Mouse (Mus musculus) cerebellum, adult 2 months (tissue): ENCODE results near the gene Rasgef1c. TPM values are rescaled to one million over a fixed set of nuclear protein-coding genes. Genes with fewer than 3 reads are reported as not detected.

Source experiments
- DNase-seq, 2 experiments: peaks; one replicate each; pipeline ENCODE4 v3.0.0; 2021
- H3K27ac ChIP-seq: fragments of 200-500 bp; 2 replicates; pipeline ENCODE4 v1.5.1; 2012; ENCODE audit warnings: low read length, control low read depth, inconsistent platforms; ENCODE audit not compliant: insufficient read depth
- H3K27me3 ChIP-seq: fragments of 200-500 bp; 2 replicates; pipeline ENCODE4 v1.6.1; 2012; ENCODE audit warnings: inconsistent platforms, mild to moderate bottlenecking, low read length, moderate library complexity; ENCODE audit not compliant: control insufficient read depth, insufficient read depth
- H3K4me1 ChIP-seq: fragments of 200-500 bp; 2 replicates; pipeline ENCODE4 v1.6.1; 2011; ENCODE audit warnings: low read length; ENCODE audit not compliant: control insufficient read depth, insufficient read depth
- H3K4me3 ChIP-seq: fragments of 200-500 bp; replicated peaks from 2 replicates; pipeline ENCODE3; 2011; ENCODE audit warnings: mild to moderate bottlenecking, low read depth, low read length, control low read depth; ENCODE audit not compliant: insufficient read depth
- CTCF ChIP-seq: fragments of 200-500 bp; IDR thresholded peaks from 2 replicates; pipeline ENCODE4 v1.5.1; 2011; ENCODE audit warnings: low read depth, mild to moderate bottlenecking, control low read depth, low read length, moderate library complexity, borderline replicate concordance; ENCODE audit not compliant: insufficient read depth
- POLR2A ChIP-seq: fragments of 200-500 bp; IDR thresholded peaks from 2 replicates; pipeline ENCODE4 v1.6.1; 2011; ENCODE audit warnings: low read length, control low read depth, borderline replicate concordance; ENCODE audit not compliant: insufficient read depth
- WGBS: fragments of 180-500 bp; shearing (Covaris S2); methylation state at CpG from one replicate; pipeline ENCODE4 v1.1.7; 2018; 5-methylcytosine and 5-hydroxymethylcytosine counted together
- polyA plus RNA-seq: library from polyadenylated mRNA; depleted of rRNA; stranded (reverse); fragments of >200 nt; gene quantifications from 2 replicates; pipeline ENCODE4 v1.2.3, GENCODE M21; 2012; rRNA removed

Gene Rasgef1c
- polyA plus RNA-seq, 1 experiment: 6.8 TPM

- H3K27me3 ChIP-seq: no peaks in the 10 kb centered on the region
- TF ChIP-seq CTCF (no peak), POLR2A (no peak)
- 74% methylated on average over 3 of the region's 3 CpGs for WGBS
- H3K4me1 ChIP-seq: no peaks in the 10 kb centered on the region
- no peak overlapping the region for H3K27ac ChIP-seq
- no peak for DNase-seq
- no peak overlapping the region for H3K4me3 ChIP-seq
Observed at GRCm38 (mm10) chr11:50022085-50022484, 120.5 kb downstream of the Rasgef1c start.

- no peak for TF ChIP-seq POLR2A
- no peak for TF ChIP-seq CTCF
- WGBS: 30% methylated on average over 6 of the region's 6 CpGs
- peak overlapping the region; percentile 92 for H3K4me3 ChIP-seq
- DNase-seq: no peak
- no peaks in the 10 kb centered on the region for H3K27me3 ChIP-seq
- H3K4me1 ChIP-seq: peaks cover 3% of the 10 kb centered on the region; the same call in 1 of the 2 replicates
- H3K27ac ChIP-seq: no peak overlapping the region
Observed at GRCm38 (mm10) chr11:50024445-50024832, 122.8 kb downstream of the Rasgef1c start.

- DNase-seq: peak; percentile 97 to 98
- under 1% methylated on average over 116 of the region's 129 CpGs for WGBS
Observed at GRCm38 (mm10) chr11:50024833-50025720, 123.4 kb downstream of the Rasgef1c start, which contains the start of gene Rnf130. Rnf130 (plus strand) TSS chr11:50025346.

GRCm38 (mm10) chr11:50025721-50026520 lies 124.3 kb downstream of the Rasgef1c start:
- peaks cover 3% of the 10 kb centered on the region; the same call in 1 of the 2 replicates for H3K4me1 ChIP-seq
- WGBS: under 1% methylated on average over 24 of the region's 24 CpGs
- peak in 1 of 2 experiments; percentile 33 for DNase-seq
- no peaks in the 10 kb centered on the region for H3K27me3 ChIP-seq
- TF ChIP-seq CTCF: no peak
- no peak for TF ChIP-seq POLR2A
- H3K27ac ChIP-seq: peak overlapping the region; percentile 95
- peak overlapping the region; percentile 71 for H3K4me3 ChIP-seq

More at GRCm38 (mm10) chr11:50024833-50025720, 123.4 kb downstream of the Rasgef1c start, which contains the start of gene Rnf130:
- Histone ChIP-seq H3K27ac (peak within 1 kb of the TSS; percentile 100), H3K4me1 (peaks cover 3% of the 10 kb centered on the region; the same call in 1 of the 2 replicates), H3K27me3 (no peaks in the 10 kb centered on the region), H3K4me3 (peak within 1 kb of the TSS; percentile 92)
- TF ChIP-seq POLR2A: peak; percentile 94
- TF ChIP-seq CTCF: no peak

DNA sequence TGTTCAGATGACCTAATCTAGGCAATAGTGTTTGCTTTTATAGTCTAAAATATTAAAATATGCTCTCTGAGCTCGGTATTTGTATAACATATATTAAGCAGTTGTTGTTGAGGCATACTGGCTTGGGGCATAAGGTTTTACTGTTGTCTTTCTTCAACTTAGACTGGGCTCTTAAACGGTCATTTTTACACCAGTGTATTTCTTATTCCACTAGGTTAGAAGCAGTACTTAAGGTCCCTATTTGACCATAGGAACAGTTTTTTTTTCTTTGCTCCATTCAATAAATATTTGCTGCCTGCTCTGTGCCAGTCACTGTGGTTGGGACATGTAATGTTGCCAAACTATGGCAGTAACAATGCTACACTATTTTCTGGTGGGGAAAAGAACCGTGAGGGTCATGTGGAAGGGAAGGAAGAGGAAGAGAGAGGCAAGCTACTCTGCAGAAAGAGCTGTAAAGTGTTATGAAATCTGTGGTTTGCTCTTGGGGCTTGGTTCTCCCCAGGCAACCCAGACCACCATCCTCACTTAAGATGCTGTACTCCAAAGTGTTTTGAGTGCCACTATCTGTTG lies 125.0 kb downstream of the Rasgef1c start:
- Histone ChIP-seq H3K27ac (no peak overlapping the region; the same call in 1 of the 2 replicates), H3K4me3 (peak overlapping the region; percentile 71), H3K27me3 (no peaks in the 10 kb centered on the region), H3K4me1 (peaks cover 6% of the 10 kb centered on the region)
- TF ChIP-seq CTCF: no peak
- no peak for TF ChIP-seq POLR2A
- 1% methylated on average over 3 of the region's 3 CpGs for WGBS
- no peak for DNase-seq

- Histone ChIP-seq H3K4me3 (no peak overlapping the region), H3K4me1 (peaks cover 7% of the 10 kb centered on the region), H3K27me3 (no peaks in the 10 kb centered on the region), H3K27ac (no peak overlapping the region)
- peak in 1 of 2 experiments; percentile 47 for DNase-seq
- TF ChIP-seq POLR2A (no peak), CTCF (no peak)
Observed at GRCm38 (mm10) chr11:50028416-50028815, 126.8 kb downstream of the Rasgef1c start.

Other genes with a start within 250 kb of the Rasgef1c start
- gene Scgb3a1, start 238.2 kb upstream of the Rasgef1c start, polyA plus RNA-seq: 0.40 TPM in 1 of 2 replicates, not detected in the other
- gene Cnot6, start 189.1 kb upstream of the Rasgef1c start, polyA plus RNA-seq: 26.3 and 29.1 TPM in 2 replicates
- gene Gfpt2, start 107.7 kb upstream of the Rasgef1c start, polyA plus RNA-seq: 2.8 and 3.1 TPM in 2 replicates
- gene Mapk9, start 55.1 kb upstream of the Rasgef1c start, polyA plus RNA-seq: 146 and 147 TPM in 2 replicates
- 76.6 and 77.8 TPM in 2 replicates for gene Rnf130, start 123.5 kb downstream of the Rasgef1c start, polyA plus RNA-seq
- gene Tbc1d9b, start 229.6 kb downstream of the Rasgef1c start, polyA plus RNA-seq: 118 and 124 TPM in 2 replicates